Mouse (Mus musculus): ENCODE data around the gene Rgs8. TPM values are rescaled to one million over a fixed set of nuclear protein-coding genes. Genes with fewer than 3 reads are reported as not detected.

Gene Rgs8
- total and polyA plus RNA-seq, 2 experiments from 2014 or later = 14.1 to 23.9 TPM

- H3K4me1 ChIP-seq (ENCODE audit: insufficient read depth, low read length) = peaks cover 5% of the 10 kb centered on the region
- no peak for TF ChIP-seq CTCF (IDR thresholded peaks at IDR 0.05; ENCODE audit: low read depth)
- H3K27me3 ChIP-seq (ENCODE audit: insufficient read depth, low read length) = no peaks in the 10 kb centered on the region
- no peaks in the 10 kb centered on the region for H3K36me3 ChIP-seq (ENCODE audit: insufficient read depth, low read length)
- H3K9ac ChIP-seq (replicated peaks; ENCODE audit: low read length) = no peak overlapping the region
- no peak overlapping the region for H3K4me2 ChIP-seq (ENCODE audit: low read depth, low read length)
- H3K27ac ChIP-seq = no peak overlapping the region
- no peaks in the 10 kb centered on the region for H3K9me3 ChIP-seq (ENCODE audit: low read length)
- ATAC-seq (no peak), DNase-seq (ENCODE audit: low spot score) (no peak)
- WGBS = 90% methylated on average over 3 of the region's 3 CpGs
- no peak overlapping the region for H3K4me3 ChIP-seq (ENCODE audit: low read length)
These were observed 18.5 kb downstream of the Rgs8 start for GRCm38 (mm10) chr1:153671352-153671751.

DNA sequence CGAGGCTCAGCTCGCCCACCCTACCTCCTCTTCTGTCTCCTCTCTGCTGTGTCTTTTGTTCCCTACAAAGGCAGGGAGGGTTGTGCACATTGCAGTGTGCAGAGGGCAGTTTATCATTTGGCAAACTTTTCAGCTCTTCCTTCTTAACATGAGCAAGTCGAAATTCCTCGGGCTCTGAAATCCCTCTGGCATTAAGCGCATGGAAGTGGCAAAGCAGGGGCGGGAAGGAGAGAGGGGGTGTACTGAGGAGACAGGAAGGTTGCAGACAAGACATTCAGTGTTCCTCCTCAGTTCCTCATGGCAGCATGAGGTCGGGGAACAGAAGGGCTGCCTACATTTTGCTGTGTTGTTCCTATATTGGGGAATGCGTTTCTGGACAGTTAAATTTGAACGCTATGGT, 19.9 kb downstream of the Rgs8 start:
- Histone ChIP-seq H3K9me3 (ENCODE audit: low read length) (no peaks in the 10 kb centered on the region), H3K27ac (no peak overlapping the region), H3K4me2 (ENCODE audit: low read depth, low read length) (no peak overlapping the region), H3K36me3 (ENCODE audit: insufficient read depth, low read length) (no peaks in the 10 kb centered on the region), H3K4me1 (ENCODE audit: insufficient read depth, low read length) (no peaks in the 10 kb centered on the region), H3K9ac (replicated peaks; ENCODE audit: low read length) (no peak overlapping the region), H3K27me3 (ENCODE audit: insufficient read depth, low read length) (no peaks in the 10 kb centered on the region), H3K4me3 (ENCODE audit: low read length) (no peak overlapping the region)
- DNase-seq (ENCODE audit: low spot score) = no peak
- TF ChIP-seq CTCF (IDR thresholded peaks at IDR 0.05; ENCODE audit: low read depth) = no peak
- ATAC-seq = no peak
- 42% methylated on average over 9 of the region's 9 CpGs for WGBS

GRCm38 (mm10) chr1:153673900-153674299, 21.1 kb downstream of the Rgs8 start:
- no peak for DNase-seq (ENCODE audit: low spot score)
- 65% methylated on average over 12 of the region's 12 CpGs for WGBS
- H3K9ac ChIP-seq (replicated peaks; ENCODE audit: low read length) = no peak overlapping the region
- H3K9me3 ChIP-seq (ENCODE audit: low read length) = no peaks in the 10 kb centered on the region
- no peak overlapping the region for H3K4me3 ChIP-seq (ENCODE audit: low read length)
- no peaks in the 10 kb centered on the region for H3K36me3 ChIP-seq (ENCODE audit: insufficient read depth, low read length)
- no peak for TF ChIP-seq CTCF (IDR thresholded peaks at IDR 0.05; ENCODE audit: low read depth)
- H3K4me1 ChIP-seq (ENCODE audit: insufficient read depth, low read length) = peaks cover 2% of the 10 kb centered on the region; the same call in 1 of the 2 replicates
- no peak for ATAC-seq
- H3K4me2 ChIP-seq (ENCODE audit: low read depth, low read length) = no peak overlapping the region
- H3K27me3 ChIP-seq (ENCODE audit: insufficient read depth, low read length) = no peaks in the 10 kb centered on the region
- no peak overlapping the region for H3K27ac ChIP-seq

DNA sequence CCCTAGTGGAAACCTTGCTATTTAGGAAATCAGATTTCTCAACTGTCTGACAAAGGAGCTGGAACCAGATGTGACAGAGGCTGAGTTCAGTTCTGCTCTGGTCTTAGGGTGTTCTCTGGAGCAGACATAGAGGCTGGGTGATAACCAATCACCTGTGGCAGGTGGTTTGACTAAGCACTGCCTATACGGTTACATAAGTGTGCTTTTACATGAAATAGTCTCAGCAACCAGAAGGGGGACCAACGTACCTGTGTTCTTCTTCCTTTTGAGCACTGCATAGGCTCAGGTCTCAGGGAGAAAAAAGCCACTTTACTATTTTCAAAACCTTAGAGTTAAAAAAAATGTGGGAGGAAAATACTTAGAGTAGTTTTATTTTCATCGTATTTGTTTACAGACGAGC, 22.8 kb downstream of the Rgs8 start:
- Histone ChIP-seq H3K27me3 (ENCODE audit: insufficient read depth, low read length) (no peaks in the 10 kb centered on the region), H3K9me3 (ENCODE audit: low read length) (no peaks in the 10 kb centered on the region), H3K27ac (no peak overlapping the region), H3K4me1 (ENCODE audit: insufficient read depth, low read length) (peaks cover 14% of the 10 kb centered on the region), H3K36me3 (ENCODE audit: insufficient read depth, low read length) (no peaks in the 10 kb centered on the region), H3K4me3 (ENCODE audit: low read length) (no peak overlapping the region), H3K9ac (replicated peaks; ENCODE audit: low read length) (no peak overlapping the region), H3K4me2 (ENCODE audit: low read depth, low read length) (no peak overlapping the region)
- ATAC-seq (no peak), DNase-seq (ENCODE audit: low spot score) (no peak)
- peak; percentile 38 for TF ChIP-seq CTCF (IDR thresholded peaks at IDR 0.05; ENCODE audit: low read depth)
- WGBS = 72% methylated on average over 4 of the region's 4 CpGs

DNA sequence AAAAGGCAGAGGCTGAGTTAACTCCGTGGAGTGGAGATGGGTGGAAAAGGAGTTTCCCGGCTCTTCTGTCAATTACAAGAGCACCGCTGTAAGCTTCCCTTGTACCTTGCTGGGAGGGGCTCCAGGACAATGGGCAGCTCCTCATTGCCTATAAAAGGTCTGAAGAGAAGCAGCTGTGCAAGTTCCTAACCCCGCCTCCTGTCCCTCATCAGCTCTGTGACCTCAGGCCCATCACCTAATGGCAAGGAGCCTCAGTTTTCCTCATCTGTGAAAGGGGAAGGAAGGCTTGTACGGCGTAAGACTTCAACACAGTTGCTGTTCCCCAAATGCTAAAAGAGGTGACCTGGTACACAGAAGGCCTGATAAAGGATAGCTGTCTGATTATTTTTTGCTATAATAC, 24.8 kb downstream of the Rgs8 start:
- Histone ChIP-seq H3K4me3 (ENCODE audit: low read length) (no peak overlapping the region), H3K9me3 (ENCODE audit: low read length) (no peaks in the 10 kb centered on the region), H3K4me2 (ENCODE audit: low read depth, low read length) (no peak overlapping the region), H3K4me1 (ENCODE audit: insufficient read depth, low read length) (peaks cover 14% of the 10 kb centered on the region), H3K9ac (replicated peaks; ENCODE audit: low read length) (no peak overlapping the region), H3K27me3 (ENCODE audit: insufficient read depth, low read length) (no peaks in the 10 kb centered on the region), H3K36me3 (ENCODE audit: insufficient read depth, low read length) (no peaks in the 10 kb centered on the region), H3K27ac (no peak overlapping the region)
- no peak for ATAC-seq
- 65% methylated on average over 6 of the region's 6 CpGs for WGBS
- TF ChIP-seq CTCF (IDR thresholded peaks at IDR 0.05; ENCODE audit: low read depth) = no peak
- DNase-seq (ENCODE audit: low spot score) = no peak

DNA sequence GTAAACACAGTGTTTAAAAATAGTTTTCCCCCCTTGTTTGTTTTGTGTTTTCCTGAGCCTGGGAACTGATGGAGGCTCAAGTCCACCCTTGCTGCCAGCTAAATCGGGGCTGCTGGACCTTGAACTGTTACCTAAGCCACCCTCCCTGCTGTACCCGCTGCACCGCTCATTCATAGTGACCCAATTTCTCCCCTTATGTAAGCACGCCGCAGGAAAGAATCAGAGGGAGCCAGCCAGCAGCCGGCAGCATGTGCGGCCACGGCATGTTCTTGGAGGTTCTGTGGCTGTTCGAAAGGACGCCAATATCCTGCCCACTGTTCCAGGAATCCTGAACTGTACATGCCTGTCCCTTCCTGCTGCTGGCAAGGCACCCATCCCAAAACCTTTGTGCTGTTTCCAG, 26.3 kb downstream of the Rgs8 start:
- WGBS = 10% methylated on average over 10 of the region's 10 CpGs
- H3K36me3 ChIP-seq (ENCODE audit: insufficient read depth, low read length) = no peaks in the 10 kb centered on the region
- peak overlapping the region; percentile 28; the same call in 1 of the 2 replicates for H3K9ac ChIP-seq (replicated peaks; ENCODE audit: low read length)
- H3K27ac ChIP-seq = peak overlapping the region; percentile 45; the same call in 1 of the 2 replicates
- peaks cover 14% of the 10 kb centered on the region for H3K4me1 ChIP-seq (ENCODE audit: insufficient read depth, low read length)
- no peaks in the 10 kb centered on the region for H3K9me3 ChIP-seq (ENCODE audit: low read length)
- H3K4me3 ChIP-seq (ENCODE audit: low read length) = no peak overlapping the region
- DNase-seq (ENCODE audit: low spot score) (peak; percentile 62), ATAC-seq (peak; percentile 70)
- H3K4me2 ChIP-seq (ENCODE audit: low read depth, low read length) = peak overlapping the region; percentile 30
- H3K27me3 ChIP-seq (ENCODE audit: insufficient read depth, low read length) = no peaks in the 10 kb centered on the region
- TF ChIP-seq CTCF (IDR thresholded peaks at IDR 0.05; ENCODE audit: low read depth) = no peak

GRCm38 (mm10) chr1:153679653-153680052, 26.8 kb downstream of the Rgs8 start:
- H3K27ac ChIP-seq = peak overlapping the region; percentile 45; the same call in 1 of the 2 replicates
- no peaks in the 10 kb centered on the region for H3K36me3 ChIP-seq (ENCODE audit: insufficient read depth, low read length)
- no peaks in the 10 kb centered on the region for H3K9me3 ChIP-seq (ENCODE audit: low read length)
- H3K9ac ChIP-seq (replicated peaks; ENCODE audit: low read length) = peak overlapping the region; percentile 28; the same call in 1 of the 2 replicates
- H3K27me3 ChIP-seq (ENCODE audit: insufficient read depth, low read length) = no peaks in the 10 kb centered on the region
- H3K4me2 ChIP-seq (ENCODE audit: low read depth, low read length) = peak overlapping the region; percentile 30
- peaks cover 14% of the 10 kb centered on the region for H3K4me1 ChIP-seq (ENCODE audit: insufficient read depth, low read length)
- peak; percentile 58 for ATAC-seq
- no peak for DNase-seq (ENCODE audit: low spot score)
- WGBS = 32% methylated on average over 3 of the region's 3 CpGs
- TF ChIP-seq CTCF (IDR thresholded peaks at IDR 0.05; ENCODE audit: low read depth) = no peak
- H3K4me3 ChIP-seq (ENCODE audit: low read length) = no peak overlapping the region

Data from hindbrain, postnatal 0 days (tissue).